Mouse (Mus musculus) heart, postnatal 36 days (tissue): ENCODE measurements around the gene Psme1. TPM values are rescaled to one million over a fixed set of nuclear protein-coding genes. Genes with fewer than 3 reads are reported as not detected.

ENCODE experiments used
- total RNA-seq, 2 experiments: library from RNA; stranded (reverse); gene quantifications; 2 replicates each; pipeline ENCODE4 v1.2.3; 2021

The Psme1 gene
- total RNA-seq, 2 experiments from 2014 or later = 250 to 298 TPM

Other genes starting within 250 kb of the Psme1 start
- 100 to 1,000 TPM; 118 to 130 TPM for gene Dhrs4, start 99.4 kb upstream of the Psme1 start, total RNA-seq
- gene Carmil3, start 87.5 kb upstream of the Psme1 start, total RNA-seq = 1 to 10 TPM; 3.1 to 3.2 TPM
- not detected for gene Cpne6, start 67.7 kb upstream of the Psme1 start, total RNA-seq
- not detected for gene Nrl, start 53.1 kb upstream of the Psme1 start, total RNA-seq
- 10 to 100 TPM; 12.9 to 13.2 TPM for gene Pck2, start 37.9 kb upstream of the Psme1 start, total RNA-seq
- gene Dcaf11, start 18.1 kb upstream of the Psme1 start, total RNA-seq = 100 to 1,000 TPM; 138 to 148 TPM
- gene A730061H03Rik, start 17.7 kb upstream of the Psme1 start, total RNA-seq = not detected
- gene Fitm1, start 2.5 kb upstream of the Psme1 start, total RNA-seq = 100 to 1,000 TPM; 188 to 200 TPM
- gene Emc9, start 7.2 kb downstream of the Psme1 start, total RNA-seq = 10 to 100 TPM; 59.7 to 63.2 TPM
- 100 to 1,000 TPM; 103 to 107 TPM for gene Psme2, start 13.0 kb downstream of the Psme1 start, total RNA-seq
- 10 to 100 TPM; 29.1 to 35.0 TPM for gene Rnf31, start 13.6 kb downstream of the Psme1 start, total RNA-seq
- 10 to 100 TPM; 10.6 to 17.7 TPM for gene Irf9, start 25.4 kb downstream of the Psme1 start, total RNA-seq
- gene Rec8, start 39.9 kb downstream of the Psme1 start, total RNA-seq = under 1 TPM; 0.11 to 0.19 TPM
- 10 to 100 TPM; 54.1 to 62.7 TPM for gene Ipo4, start 57.8 kb downstream of the Psme1 start, total RNA-seq
- gene Gm49378, start 59.8 kb downstream of the Psme1 start, total RNA-seq = 1 to 10 TPM; 3.0 to 3.7 TPM
- gene Tm9sf1, start 65.7 kb downstream of the Psme1 start, total RNA-seq = 10 to 100 TPM; 38.3 to 42.1 TPM
- under 1 TPM; 0.51 to 0.61 TPM for gene Tssk4, start 72.1 kb downstream of the Psme1 start, total RNA-seq
- gene Mdp1, start 82.4 kb downstream of the Psme1 start, total RNA-seq = 10 to 100 TPM; 42.6 to 57.7 TPM
- gene Gmpr2, start 93.8 kb downstream of the Psme1 start, total RNA-seq = 10 to 100 TPM; 10.8 to 11.0 TPM
- 100 to 1,000 TPM; 242 to 257 TPM for gene Nedd8, start 94.0 kb downstream of the Psme1 start, total RNA-seq
- 10 to 100 TPM in 1 of 2 experiments, 1 to 10 TPM in 1; 10.0 to 12.9 TPM for gene Tinf2, start 103.7 kb downstream of the Psme1 start, total RNA-seq
- under 1 TPM; 0.31 to 0.33 TPM for gene Tgm1, start 135.8 kb downstream of the Psme1 start, total RNA-seq
- 10 to 100 TPM; 12.7 to 13.3 TPM for gene Rabggta, start 144.1 kb downstream of the Psme1 start, total RNA-seq
- gene Dhrs1, start 167.6 kb downstream of the Psme1 start, total RNA-seq = 10 to 100 TPM; 41.3 to 44.2 TPM
- gene Nop9, start 167.6 kb downstream of the Psme1 start, total RNA-seq = 10 to 100 TPM in 1 of 2 experiments, 1 to 10 TPM in 1; 8.4 to 12.8 TPM
- 1 to 10 TPM in 1 of 2 experiments, under 1 TPM in 1; 0.64 to 1.6 TPM for gene Cideb, start 180.3 kb downstream of the Psme1 start, total RNA-seq
- under 1 TPM in 1 of 2 experiments, not detected in 1; 0.19 TPM for gene Ltb4r2, start 183.3 kb downstream of the Psme1 start, total RNA-seq
- gene Ltb4r1, start 187.8 kb downstream of the Psme1 start, total RNA-seq = under 1 TPM in 1 of 2 experiments, not detected in 1; 0.24 TPM
- gene Adcy4, start 206.0 kb downstream of the Psme1 start, total RNA-seq = 10 to 100 TPM; 18.0 to 21.0 TPM
- 1 to 10 TPM; 3.0 to 5.1 TPM for gene Ripk3, start 210.7 kb downstream of the Psme1 start, total RNA-seq
- 1 to 10 TPM; 5.0 to 5.1 TPM for gene Nfatc4, start 245.0 kb downstream of the Psme1 start, total RNA-seq